Mouse (Mus musculus) embryonic fibroblast, embryonic 13.5 days (primary cell): ENCODE results near the gene 1700013F07Rik. TPM values are rescaled to one million over a fixed set of nuclear protein-coding genes. Genes with fewer than 3 reads are reported as not detected.

ENCODE experiments used
- H3K27ac ChIP-seq: 2 replicates; pipeline ENCODE4 v1.5.1; 2012; ENCODE audit warnings: low read length, control low read depth, inconsistent platforms; ENCODE audit not compliant: insufficient read depth
- H3K4me1 ChIP-seq: 2 replicates; pipeline ENCODE4 v1.6.1; 2011; ENCODE audit warnings: low read length; ENCODE audit not compliant: control insufficient read depth, insufficient read depth
- H3K4me3 ChIP-seq: 2 replicates; pipeline ENCODE4 v1.5.1; 2011; ENCODE audit warnings: mild to moderate bottlenecking, control low read depth, low read length; ENCODE audit not compliant: insufficient read depth
- CTCF ChIP-seq: IDR thresholded peaks from 2 replicates; pipeline ENCODE4 v1.5.1; 2011; ENCODE audit warnings: mild to moderate bottlenecking, control low read depth, low read length, moderate library complexity, borderline replicate concordance; ENCODE audit not compliant: insufficient read depth
- POLR2A ChIP-seq: IDR thresholded peaks from 2 replicates; pipeline ENCODE4 v1.6.1; 2011; ENCODE audit warnings: low read depth, mild to moderate bottlenecking, control low read depth, low read length, moderate library complexity
- polyA plus RNA-seq: library from polyadenylated mRNA; stranded (reverse); fragments of >200 nt; gene quantifications from 2 replicates; pipeline ENCODE4 v1.2.4, GENCODE M21; 2011; ENCODE audit warnings: low read depth; ENCODE audit not compliant: missing spikeins, insufficient read length

Gene 1700013F07Rik
- polyA plus RNA-seq, 1 experiment = not detected

DNA sequence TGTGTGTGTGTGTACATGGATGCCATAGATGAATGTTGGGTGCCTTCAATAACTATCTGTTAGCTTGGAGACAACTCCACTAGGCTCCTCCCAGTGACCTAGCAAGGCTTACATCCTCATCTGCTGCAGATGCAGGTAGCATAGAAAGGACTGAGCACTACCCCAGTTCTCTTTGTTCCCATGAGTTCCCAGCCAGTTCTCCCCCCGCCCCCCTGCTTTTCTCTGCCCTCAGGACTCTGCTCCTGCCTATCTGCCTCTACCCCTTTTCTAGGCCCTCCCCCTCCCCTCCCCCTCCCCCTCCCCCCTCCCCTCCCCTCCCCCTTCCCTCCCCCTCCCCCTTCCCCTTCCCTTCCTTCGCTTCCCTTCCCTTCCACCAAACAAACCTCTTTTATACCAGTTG lies 23.8 kb upstream of the 1700013F07Rik start:
- H3K4me3 ChIP-seq = no peak overlapping the region
- TF ChIP-seq POLR2A (no peak), CTCF (no peak)
- H3K4me1 ChIP-seq = no peaks in the 10 kb centered on the region
- H3K27ac ChIP-seq = no peak overlapping the region

DNA sequence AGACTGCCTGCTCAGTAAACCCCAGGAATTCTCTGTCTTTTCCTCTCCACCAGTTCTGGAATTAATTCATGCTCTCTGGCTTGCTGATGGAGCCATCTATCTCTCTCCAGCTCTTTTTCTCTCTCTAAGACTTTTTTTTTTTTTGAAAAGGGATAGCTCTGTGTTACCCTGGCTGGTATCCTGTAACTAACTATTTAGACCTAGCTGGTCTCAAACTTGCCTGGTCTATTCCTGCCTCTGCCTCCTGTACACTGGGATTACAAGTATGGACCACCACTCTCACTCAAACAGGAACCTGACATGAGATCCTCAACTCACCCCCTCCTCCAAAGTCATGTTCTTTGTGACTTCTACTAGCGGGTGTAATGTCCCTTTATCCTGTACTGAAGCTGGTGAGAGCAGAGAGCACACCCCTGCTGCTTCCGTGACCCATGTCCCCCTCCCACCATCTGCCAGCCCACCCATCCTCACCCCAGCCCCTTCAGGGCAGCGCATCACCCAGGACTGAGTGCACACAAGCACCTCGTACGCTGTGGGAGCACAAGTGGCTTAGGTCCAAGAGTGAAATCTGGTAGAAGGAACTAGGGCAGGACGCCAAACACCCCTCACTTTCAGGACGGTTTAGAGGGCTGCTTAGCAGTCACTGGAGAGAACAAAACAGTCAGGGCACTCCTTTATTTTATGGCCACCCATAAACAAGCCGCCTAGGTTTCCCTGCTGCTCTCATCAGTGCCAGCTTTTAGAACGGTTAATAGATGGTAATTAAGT lies 23.1 kb upstream of the 1700013F07Rik start:
- Histone ChIP-seq H3K4me3 (no peak overlapping the region), H3K4me1 (no peaks in the 10 kb centered on the region), H3K27ac (no peak overlapping the region)
- no peak for TF ChIP-seq CTCF

DNA sequence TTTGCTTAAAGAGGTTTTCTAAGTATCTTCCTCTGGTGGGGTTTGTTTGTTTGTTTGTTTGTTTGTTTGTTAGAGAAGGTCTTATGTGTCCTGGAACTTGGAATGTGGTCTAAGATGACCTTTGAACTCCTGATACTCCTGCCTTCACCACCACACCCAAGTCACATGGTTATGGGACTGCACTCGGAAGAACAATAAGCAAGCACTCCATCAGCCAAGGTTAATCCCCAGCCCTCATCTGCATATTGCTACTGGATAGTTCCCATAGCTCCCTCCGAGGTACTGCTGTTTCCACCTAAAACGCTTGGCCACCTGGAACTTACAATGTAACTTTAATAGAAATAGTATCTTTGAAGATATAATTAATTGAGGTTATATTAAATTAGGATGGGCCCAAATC lies 20.5 kb upstream of the 1700013F07Rik start:
- H3K27ac ChIP-seq = no peak overlapping the region
- TF ChIP-seq POLR2A = no peak
- no peak for TF ChIP-seq CTCF
- H3K4me3 ChIP-seq = no peak overlapping the region
- H3K4me1 ChIP-seq = 0 out of 2 replicates have a peak, but pooled peaks cover 4% of the 10 kb centered on the region

DNA sequence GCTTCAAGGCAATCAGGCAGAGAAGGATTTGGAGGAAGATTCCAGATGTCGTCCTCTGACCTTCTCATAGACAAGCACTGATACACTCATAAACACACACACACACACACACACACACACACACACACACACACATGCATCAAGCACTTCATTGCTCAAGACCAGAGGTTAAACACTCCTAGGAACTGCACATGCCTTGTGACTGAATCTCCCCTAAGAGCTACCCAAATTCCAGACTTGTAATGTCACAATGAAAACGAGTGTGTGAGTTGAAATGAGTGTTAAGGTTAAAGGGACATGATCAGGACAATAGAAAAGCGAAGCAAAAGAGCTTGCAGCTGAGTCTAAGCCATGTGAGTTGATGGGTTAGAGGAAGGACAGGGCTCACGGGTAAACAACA lies 15.7 kb upstream of the 1700013F07Rik start:
- no peak overlapping the region for H3K27ac ChIP-seq
- H3K4me1 ChIP-seq = 0 out of 2 replicates have a peak, but pooled peaks cover 4% of the 10 kb centered on the region
- no peak overlapping the region for H3K4me3 ChIP-seq
- no peak for TF ChIP-seq CTCF
- no peak for TF ChIP-seq POLR2A

DNA sequence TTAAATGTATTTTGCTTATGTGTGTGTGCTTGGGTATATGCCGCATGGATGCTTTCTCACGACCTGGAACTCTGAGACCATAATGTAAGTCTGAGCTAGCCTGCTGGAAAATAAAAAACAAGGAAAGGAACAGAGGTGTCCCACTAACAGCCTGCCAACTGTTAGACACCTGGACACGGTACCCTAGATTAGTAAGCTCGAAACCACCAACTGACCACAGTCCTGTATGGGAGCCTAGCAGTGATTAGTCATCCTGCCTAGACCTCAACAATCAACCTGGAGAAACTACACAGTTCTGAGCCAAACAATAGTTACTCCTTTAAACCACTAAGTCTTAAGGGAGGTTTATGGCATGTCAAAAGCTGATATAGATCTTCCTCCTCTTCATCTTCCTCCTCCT lies 10.5 kb upstream of the 1700013F07Rik start:
- no peak overlapping the region for H3K27ac ChIP-seq
- 0 out of 2 replicates have a peak, but pooled peaks cover 1% of the 10 kb centered on the region for H3K4me1 ChIP-seq
- H3K4me3 ChIP-seq = no peak overlapping the region
- TF ChIP-seq CTCF (no peak), POLR2A (no peak)

DNA sequence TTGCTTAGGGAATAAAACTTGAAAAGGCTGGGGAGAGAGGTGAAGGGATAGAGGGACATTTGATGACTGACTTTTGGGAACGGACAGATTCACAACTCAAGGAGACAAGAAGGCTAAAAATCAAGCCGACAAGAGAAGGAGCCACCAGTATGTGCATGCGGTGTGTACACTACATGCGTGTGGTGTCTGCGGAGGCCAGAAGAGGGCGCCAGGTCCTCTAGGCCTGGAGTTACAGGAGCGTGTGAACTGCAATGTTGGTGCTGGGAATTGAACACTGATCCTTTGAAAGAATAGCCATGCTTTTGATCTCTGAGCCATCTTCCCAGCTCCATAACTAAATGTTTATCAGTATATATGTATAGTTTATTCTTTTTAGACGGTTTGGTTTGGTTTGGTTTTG lies 5.5 kb upstream of the 1700013F07Rik start:
- Histone ChIP-seq H3K4me3 (no peak overlapping the region), H3K27ac (no peak overlapping the region), H3K4me1 (no peaks in the 10 kb centered on the region)
- no peak for TF ChIP-seq POLR2A
- TF ChIP-seq CTCF = peak; percentile 11; the same call in 1 of the 2 replicates

DNA sequence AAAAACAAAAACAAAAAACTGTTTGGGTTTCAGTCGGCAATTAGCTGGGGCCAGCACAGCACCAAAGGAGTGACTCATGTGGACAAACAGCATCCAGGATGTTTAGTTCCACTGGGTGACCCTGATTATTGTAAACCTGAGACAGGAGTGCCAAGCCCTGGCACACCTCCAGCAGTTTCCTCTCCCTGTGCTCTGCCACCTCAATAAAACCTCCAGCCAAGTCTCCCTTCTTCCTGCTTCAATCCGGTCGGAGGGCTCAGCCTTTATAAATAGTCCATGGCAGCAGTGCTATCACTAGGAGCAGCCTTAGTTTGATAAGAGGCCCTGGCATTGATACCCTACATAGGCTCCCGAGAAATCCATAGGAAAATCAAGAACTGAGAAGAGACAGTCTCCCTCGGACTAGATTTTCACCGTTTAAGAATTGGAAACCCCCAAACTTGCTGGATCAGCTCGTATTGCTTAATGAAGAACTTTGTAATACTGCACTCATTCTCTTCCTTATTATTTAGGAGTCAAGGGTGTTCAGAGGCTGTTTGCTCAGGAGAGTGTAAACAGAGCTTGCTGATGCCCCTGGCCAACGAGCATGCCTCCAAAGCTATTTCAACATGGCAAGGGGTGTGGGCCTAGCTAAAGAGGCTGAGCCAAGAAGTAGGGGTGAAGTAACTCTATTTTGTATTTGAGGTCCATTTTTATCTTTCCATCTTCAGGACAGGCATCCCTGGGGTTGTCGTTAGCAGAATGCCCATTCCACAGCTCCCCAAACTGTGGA lies 650 bp upstream of the 1700013F07Rik start:
- Histone ChIP-seq H3K4me3 (no peak overlapping the region), H3K4me1 (no peaks in the 10 kb centered on the region), H3K27ac (no peak overlapping the region)
- TF ChIP-seq CTCF (no peak), POLR2A (no peak)

DNA sequence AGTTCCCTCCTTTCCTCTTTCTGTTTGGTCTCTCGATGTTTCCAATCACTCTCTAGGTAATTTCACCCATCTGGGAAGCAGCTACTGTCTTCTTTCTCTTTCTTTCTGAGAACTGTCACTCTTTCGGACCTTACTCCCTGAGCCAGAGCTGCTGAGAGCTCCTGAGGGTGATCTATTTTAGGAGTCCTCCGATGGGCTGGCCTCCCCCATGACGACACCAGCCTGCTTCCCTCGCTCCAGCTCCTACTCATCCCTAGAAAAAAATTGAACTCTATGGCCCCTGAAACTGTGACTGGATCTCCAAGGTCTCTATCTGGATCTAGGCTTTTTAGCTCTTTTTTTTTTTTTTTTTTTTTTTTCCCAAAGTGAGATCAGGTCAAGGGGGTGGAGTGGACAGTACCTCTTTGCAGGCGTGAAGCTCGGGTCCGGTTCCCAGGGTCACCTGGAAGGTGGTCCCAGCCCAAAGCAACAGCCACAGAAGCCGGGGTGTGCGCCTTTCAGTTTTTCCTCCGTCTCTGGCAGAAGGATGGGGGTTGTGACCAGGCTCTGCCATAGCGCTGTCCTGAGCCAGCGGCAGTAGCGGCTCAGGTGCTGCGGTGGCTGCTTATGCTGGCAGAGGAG lies 2.1 kb downstream of the 1700013F07Rik start:
- Histone ChIP-seq H3K27ac (no peak overlapping the region), H3K4me1 (no peaks in the 10 kb centered on the region), H3K4me3 (no peak overlapping the region)
- TF ChIP-seq POLR2A (no peak), CTCF (no peak)

DNA sequence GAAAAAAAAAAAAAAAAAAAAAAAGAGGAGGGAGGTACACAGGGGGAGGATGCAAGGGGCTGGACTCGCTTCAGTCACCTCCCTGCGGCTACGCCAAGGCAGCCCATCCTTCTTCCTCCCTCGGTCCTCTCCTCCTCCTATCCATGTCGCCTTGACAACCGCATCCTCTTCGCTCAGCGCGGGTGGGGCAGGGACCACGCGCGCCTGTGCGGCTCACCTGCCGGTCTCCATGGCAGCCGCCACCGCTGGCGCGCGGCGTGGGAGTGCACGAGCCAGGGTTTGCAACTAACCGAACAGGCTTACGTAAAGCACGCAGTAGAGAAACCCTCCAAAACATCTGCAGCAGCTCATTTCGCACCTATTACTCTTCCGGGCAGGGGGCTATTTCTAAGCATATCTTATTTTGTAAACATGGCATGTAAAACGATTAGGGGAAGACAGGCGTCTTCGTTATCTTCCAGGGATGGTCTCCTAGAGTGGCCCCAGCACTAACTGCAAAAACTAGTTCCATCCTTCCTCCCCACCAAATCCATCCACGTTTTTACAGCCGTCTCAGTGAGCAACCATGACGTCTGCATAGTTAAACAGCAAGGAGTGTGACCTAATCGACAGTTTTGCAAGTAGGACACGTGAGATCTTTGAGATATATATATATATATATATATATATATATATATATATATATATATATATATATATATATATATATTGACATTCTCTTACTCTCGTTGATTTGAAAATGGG lies 2.7 kb downstream of the 1700013F07Rik start, which contains the start of gene 5330417C22Rik:
5330417C22Rik (minus strand) TSS at position 20 of the 744 bp plus-strand sequence.
- Histone ChIP-seq H3K4me3 (peak within 1 kb of the TSS; percentile 26), H3K27ac (no peak within 1 kb of the TSS)
- TF ChIP-seq POLR2A = no peak
- TF ChIP-seq CTCF = no peak

More for the DNA sequence above, 2.7 kb downstream of the 1700013F07Rik start, which contains the start of gene 5330417C22Rik:
- H3K4me1 ChIP-seq = no peaks in the 10 kb centered on the region
